Mouse (Mus musculus) bone marrow, adult 2 months (tissue): ENCODE measurements at regions not wholly inside any gene's neighbourhood (a gene's known extent, or its start where the extent isn't known, plus 50 kb on each side); places are given as distances from the start of the nearest gene placed in this dataset.
"Not testable (repeated sequence)": the region's sequence is repeated elsewhere in the genome, so short reads cannot be mapped to it uniquely, and the experiment has no call there.

ENCODE experiments used
- H3K27ac ChIP-seq: fragments of 200-500 bp; 2 replicates; pipeline ENCODE4 v1.5.1; 2012; ENCODE audit warnings: low read depth, mild to moderate bottlenecking, control low read depth, inconsistent platforms, low read length; ENCODE audit not compliant: control insufficient read depth, poor library complexity, insufficient read depth
- H3K4me1 ChIP-seq: fragments of 200-500 bp; 2 replicates; pipeline ENCODE4 v1.6.1; 2011; ENCODE audit warnings: low read length; ENCODE audit not compliant: control insufficient read depth, insufficient read depth
- H3K4me3 ChIP-seq: fragments of 200-500 bp; replicated peaks from 2 replicates; pipeline ENCODE3; 2011; ENCODE audit warnings: mild to moderate bottlenecking, low read depth, low read length, control low read depth; ENCODE audit not compliant: control insufficient read depth
- CTCF ChIP-seq: fragments of 200-500 bp; IDR thresholded peaks from 2 replicates; pipeline ENCODE4 v1.5.1; 2011; ENCODE audit warnings: low read length, control low read depth; ENCODE audit not compliant: control insufficient read depth, insufficient read depth
- POLR2A ChIP-seq: fragments of 200-500 bp; IDR thresholded peaks from 2 replicates; pipeline ENCODE4 v1.6.1; 2011; ENCODE audit warnings: low read depth, mild to moderate bottlenecking, control low read depth, low read length, borderline replicate concordance; ENCODE audit not compliant: control insufficient read depth
- WGBS: fragments of 180-500 bp; shearing (Covaris S2); methylation state at CpG from one replicate; pipeline ENCODE4 v1.1.7; 2018; 5-methylcytosine and 5-hydroxymethylcytosine counted together

DNA sequence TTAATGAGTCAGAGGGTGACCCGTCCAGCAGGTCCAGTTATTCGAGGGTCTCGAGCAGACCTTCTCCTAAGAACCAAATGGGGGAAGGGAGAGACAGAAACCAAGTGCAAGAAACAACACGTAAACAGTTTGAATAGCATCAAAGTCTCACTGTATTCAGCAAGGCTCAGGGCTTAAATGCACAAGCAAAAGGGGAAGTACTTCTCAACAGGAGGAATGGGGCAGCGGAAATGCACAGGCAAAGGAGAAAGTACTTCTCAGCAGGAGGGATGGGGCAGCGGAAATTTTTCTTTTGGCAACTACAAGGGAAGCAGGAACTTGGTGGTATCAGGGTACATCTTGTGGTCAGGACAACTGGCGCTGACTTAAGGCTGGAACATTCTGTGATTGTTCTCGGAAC is 330.6 kb downstream of the 9430069I07Rik start:
- not testable (repeated sequence) for H3K4me3 ChIP-seq, H3K27ac ChIP-seq
- 75% methylated on average over 8 of the region's 8 CpGs for WGBS

DNA sequence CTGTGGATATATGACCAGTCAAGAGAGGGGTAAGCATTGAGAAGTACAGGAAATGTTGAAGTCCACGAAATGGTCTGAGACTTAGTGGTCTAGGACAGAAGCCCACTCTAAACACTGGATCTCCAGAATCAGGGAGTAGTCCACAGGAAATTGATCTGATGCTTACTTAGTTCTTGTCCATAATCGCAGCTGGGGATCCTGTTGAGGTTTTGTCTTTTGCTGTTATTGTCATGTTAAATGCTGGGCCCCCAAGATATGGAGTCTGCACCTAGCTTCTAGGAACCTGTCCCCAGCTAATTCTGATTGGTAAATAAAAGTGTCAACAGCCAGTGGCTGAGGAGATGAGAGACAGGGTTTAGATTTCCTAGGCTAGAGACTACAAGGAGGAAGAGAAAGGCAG is 332.3 kb downstream of the 9430069I07Rik start:
- no peak overlapping the region for H3K27ac ChIP-seq
- H3K4me3 ChIP-seq = no peak overlapping the region
- no peak for TF ChIP-seq POLR2A
- TF ChIP-seq CTCF = no peak
- WGBS = 77% methylated on average over 2 of the region's 2 CpGs
- H3K4me1 ChIP-seq = no peaks in the 10 kb centered on the region

More for the DNA sequence above, 330.6 kb downstream of the 9430069I07Rik start:
- not testable (repeated sequence) for H3K4me1 ChIP-seq

DNA sequence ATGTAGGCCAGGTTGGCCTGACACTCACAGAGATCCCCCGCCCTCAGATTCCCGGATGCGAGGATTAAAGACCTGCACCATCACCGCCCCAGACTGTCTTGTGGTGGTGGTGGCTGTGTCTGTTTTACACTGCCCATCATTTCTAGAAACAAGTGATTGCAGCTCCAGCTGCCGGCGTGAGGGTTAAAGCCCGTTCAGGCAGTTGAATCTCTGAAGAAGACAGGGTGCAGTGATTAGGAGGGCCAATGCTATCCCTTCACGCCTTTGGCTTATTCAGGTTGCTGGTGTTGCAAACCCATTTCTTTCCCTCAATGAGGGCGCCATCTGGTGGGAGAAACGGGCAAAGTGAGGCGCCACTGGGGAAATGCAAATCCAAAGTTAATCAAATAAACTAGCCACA is 335.8 kb downstream of the 9430069I07Rik start:
- Histone ChIP-seq H3K27ac (no peak overlapping the region), H3K4me1 (no peaks in the 10 kb centered on the region), H3K4me3 (no peak overlapping the region)
- TF ChIP-seq CTCF = peak; percentile 67
- no peak for TF ChIP-seq POLR2A
- 42% methylated on average over 11 of the region's 11 CpGs for WGBS

DNA sequence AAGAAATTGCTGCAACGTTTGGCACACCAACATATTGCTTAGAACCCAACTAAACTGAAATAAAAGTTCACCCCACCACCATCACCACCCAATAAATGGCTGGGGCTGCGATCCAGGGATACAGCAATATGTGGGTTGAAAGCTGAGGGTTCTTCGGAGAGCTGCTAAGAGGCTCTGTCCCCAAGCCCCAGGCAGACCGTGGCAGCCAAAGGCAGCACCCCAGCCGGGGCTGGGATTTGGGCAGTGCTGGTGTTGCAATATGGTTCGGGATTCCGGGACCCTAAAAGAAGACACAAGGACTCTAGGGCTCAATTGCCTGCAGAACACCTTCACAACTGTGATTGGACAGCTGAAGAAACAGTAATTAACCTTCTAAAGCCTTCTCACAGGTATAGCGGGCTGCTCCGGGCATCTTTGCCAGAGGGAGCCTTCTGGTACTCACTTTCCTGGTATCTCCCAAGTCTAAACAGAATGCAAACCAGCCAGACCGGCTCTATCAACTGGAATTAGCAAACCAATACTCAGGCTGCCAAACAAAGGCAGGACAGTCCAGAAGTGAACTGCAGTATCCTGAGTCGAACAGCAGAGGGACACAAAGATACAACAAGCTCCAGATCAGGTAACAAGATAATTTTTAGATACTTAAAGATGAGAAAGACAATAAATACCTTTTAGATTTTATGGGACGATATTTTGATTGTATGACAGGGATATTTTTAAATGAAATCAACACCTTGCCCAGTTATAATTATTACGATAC is 341.1 kb downstream of the 9430069I07Rik start:
- H3K27ac ChIP-seq = no peak overlapping the region
- no peaks in the 10 kb centered on the region for H3K4me1 ChIP-seq
- TF ChIP-seq POLR2A = no peak
- H3K4me3 ChIP-seq = no peak overlapping the region
- WGBS = 49% methylated on average over 13 of the region's 13 CpGs

DNA sequence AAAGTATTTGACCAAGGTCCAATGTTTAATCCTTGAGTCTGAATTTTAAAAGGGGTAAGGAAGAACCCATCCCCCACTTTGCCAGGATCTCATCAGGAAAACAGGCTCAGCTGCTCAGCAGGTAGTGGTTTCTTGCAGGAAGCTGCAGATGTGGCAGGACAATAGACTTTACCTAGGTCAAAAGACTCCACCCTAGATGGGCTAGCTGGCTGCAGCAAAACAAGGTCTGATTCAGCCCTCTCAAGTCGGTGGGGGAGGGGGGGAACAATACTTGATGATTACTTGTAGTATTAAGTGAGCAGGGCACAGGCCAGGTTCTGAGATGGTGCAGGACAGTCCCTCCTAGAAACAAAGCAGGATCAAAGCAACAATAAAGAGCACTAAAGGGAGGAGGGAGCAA is 349.1 kb downstream of the 9430069I07Rik start:
- Histone ChIP-seq H3K4me1 (no peaks in the 10 kb centered on the region), H3K27ac (no peak overlapping the region), H3K4me3 (no peak overlapping the region)
- TF ChIP-seq POLR2A (no peak), CTCF (no peak)
- WGBS = 28% methylated on average over 1 of the region's 1 CpGs

DNA sequence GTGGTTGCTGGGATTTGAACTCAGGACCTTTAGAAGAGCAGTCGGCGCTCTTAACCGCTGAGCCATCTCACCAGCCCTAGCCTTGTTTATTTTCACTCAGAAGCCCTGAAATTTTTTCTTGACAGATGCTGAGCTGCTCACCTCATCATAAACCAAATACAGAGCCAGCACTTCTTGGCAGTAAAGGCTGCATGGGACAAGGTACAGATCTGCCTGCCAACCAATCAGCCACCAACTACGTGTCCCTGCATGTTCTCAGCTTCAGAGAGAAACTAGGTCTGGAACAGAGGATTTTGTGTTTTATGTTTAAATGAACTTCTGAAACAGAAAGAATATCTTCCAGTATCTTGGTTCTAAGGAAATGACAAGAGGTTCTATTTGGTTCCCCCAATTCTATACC is 365.3 kb downstream of the 9430069I07Rik start:
- no peak overlapping the region for H3K4me3 ChIP-seq
- H3K27ac ChIP-seq = no peak overlapping the region
- TF ChIP-seq POLR2A (no peak), CTCF (no peak)
- 79% methylated on average over 4 of the region's 4 CpGs for WGBS
- H3K4me1 ChIP-seq = no peaks in the 10 kb centered on the region

DNA sequence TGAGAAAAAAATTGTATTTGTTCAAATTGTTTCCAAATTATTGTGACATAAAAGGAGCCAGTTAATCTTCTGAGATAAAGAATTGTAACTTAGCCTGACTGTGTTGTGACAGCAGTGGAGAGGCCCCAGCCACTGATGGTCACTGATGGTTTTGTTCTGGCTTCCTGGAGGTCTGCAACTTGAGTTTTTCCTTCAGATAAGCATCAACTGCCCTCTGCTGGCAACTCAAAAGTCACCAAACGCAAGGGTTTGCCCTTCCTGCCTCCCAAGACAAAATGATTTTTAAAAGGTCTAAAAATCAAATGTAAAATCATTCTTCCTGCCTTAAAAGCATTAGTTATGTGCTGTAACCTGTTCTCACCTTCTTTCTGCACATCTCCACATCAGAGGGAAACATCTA is 382.6 kb downstream of the 9430069I07Rik start:
- Histone ChIP-seq H3K4me3 (no peak overlapping the region), H3K27ac (no peak overlapping the region), H3K4me1 (no peaks in the 10 kb centered on the region)
- no peak for TF ChIP-seq CTCF
- TF ChIP-seq POLR2A = no peak
- 13% methylated on average over 1 of the region's 1 CpGs for WGBS

DNA sequence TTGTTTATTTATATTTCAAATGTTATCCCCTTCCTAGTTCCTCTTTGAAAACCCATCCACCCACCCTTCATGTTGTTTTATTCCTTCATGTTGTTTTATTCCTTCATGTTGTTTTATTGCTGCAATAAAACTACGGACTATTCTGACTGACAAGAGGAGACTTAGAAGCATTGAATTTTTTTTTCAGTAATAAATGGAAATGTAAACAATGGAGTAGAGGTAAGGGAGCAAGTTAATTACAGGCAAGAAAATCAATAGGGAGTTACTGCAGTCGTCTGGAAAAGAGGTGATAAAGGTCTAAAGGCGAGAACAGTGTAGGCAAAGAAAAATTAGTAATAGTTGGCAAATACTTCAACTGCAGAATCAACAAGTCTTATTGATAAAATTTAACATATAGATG is 384.2 kb downstream of the 9430069I07Rik start:
- TF ChIP-seq POLR2A = no peak
- no peak for TF ChIP-seq CTCF
- H3K4me1 ChIP-seq = no peaks in the 10 kb centered on the region
- 69% methylated on average over 3 of the region's 3 CpGs for WGBS
- no peak overlapping the region for H3K4me3 ChIP-seq
- no peak overlapping the region for H3K27ac ChIP-seq

DNA sequence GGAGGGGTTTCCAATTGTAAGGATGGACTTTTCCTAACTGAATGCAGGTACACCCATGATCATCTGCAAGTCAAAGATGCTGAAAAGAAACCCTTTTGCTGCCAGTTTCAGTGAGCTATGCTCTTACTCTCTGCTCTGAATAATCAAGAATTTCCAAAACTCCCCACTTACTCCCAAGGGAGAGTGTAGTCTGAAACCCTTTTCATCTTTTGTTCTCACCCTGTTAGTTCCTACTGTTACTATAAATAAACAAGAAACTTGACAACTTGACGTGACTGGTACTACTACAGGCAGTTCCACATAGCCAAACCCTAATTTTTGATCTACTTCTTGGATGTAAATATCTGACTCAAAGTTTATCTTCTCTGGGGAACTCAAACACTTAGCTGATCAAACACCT is 388.3 kb downstream of the 9430069I07Rik start:
- Histone ChIP-seq H3K4me3 (no peak overlapping the region), H3K4me1 (no peaks in the 10 kb centered on the region), H3K27ac (no peak overlapping the region)
- 25% methylated on average over 1 of the region's 1 CpGs for WGBS
- TF ChIP-seq CTCF = no peak
- no peak for TF ChIP-seq POLR2A
